Mouse (Mus musculus) kidney, embryonic 14.5 days (tissue): Measurements from ENCODE around the gene Nck2. TPM values are rescaled to one million over a fixed set of nuclear protein-coding genes. Genes with fewer than 3 reads are reported as not detected.
A peak's percentile ranks its signal among the peaks of the same experiment; 100 is the strongest.
"Not testable (repeated sequence)": the region's sequence is repeated elsewhere in the genome, so short reads cannot be mapped to it uniquely, and the experiment has no call there.

Experiments
- ATAC-seq: fragments of 200-750 bp; cut with Nextera tagmentation; 2 replicates; pipeline ENCODE4 v1.8.0; 2017; ENCODE audit warnings: moderate number of reproducible peaks, mild to moderate bottlenecking, moderate TSS enrichment, moderate library complexity; ENCODE audit not compliant: low FRiP score, low TSS enrichment
- H3K27ac ChIP-seq: fragments of 300-500 bp; sonication (generic); 2 replicates; pipeline ENCODE4 v1.5.1; 2014; ENCODE audit warnings: low read depth, mild to moderate bottlenecking, low read length, moderate library complexity, mixed read lengths
- H3K27me3 ChIP-seq: fragments of 300-500 bp; sonication (generic); 2 replicates; pipeline ENCODE4 v1.6.1; 2014; ENCODE audit warnings: mild to moderate bottlenecking, low read length; ENCODE audit not compliant: control insufficient read depth, insufficient read depth
- H3K36me3 ChIP-seq: fragments of 300-500 bp; sonication (generic); 2 replicates; pipeline ENCODE4 v1.6.1; 2014; ENCODE audit warnings: low read length, mixed read lengths; ENCODE audit not compliant: control insufficient read depth, insufficient read depth
- H3K4me1 ChIP-seq: fragments of 300-500 bp; sonication (generic); 2 replicates; pipeline ENCODE4 v1.6.1; 2014; ENCODE audit warnings: low read length, mixed read lengths; ENCODE audit not compliant: control insufficient read depth, insufficient read depth
- H3K4me2 ChIP-seq: fragments of 300-500 bp; sonication (generic); replicated peaks from 2 replicates; pipeline ENCODE4 v1.6.1; 2014; ENCODE audit warnings: low read depth, mild to moderate bottlenecking, low read length
- H3K4me3 ChIP-seq: fragments of 300-500 bp; sonication (generic); 2 replicates; pipeline ENCODE4 v1.5.1; 2014; ENCODE audit warnings: mild to moderate bottlenecking, low read length
- H3K9ac ChIP-seq: fragments of 300-500 bp; sonication (generic); 2 replicates; pipeline ENCODE4 v1.6.1; 2014; ENCODE audit warnings: low read depth, mild to moderate bottlenecking, low read length, moderate library complexity
- H3K9me3 ChIP-seq: fragments of 300-500 bp; sonication (generic); 2 replicates; pipeline ENCODE4 v1.6.1; 2016; ENCODE audit warnings: low read length; ENCODE audit not compliant: control insufficient read depth
- WGBS: fragments of 180-500 bp; shearing (Covaris S2); extraction: QIAGEN DNeasy Blood & Tissue Kit; methylation state at CpG from one replicate; pipeline ENCODE4 v1.1.7; 2014; 5-methylcytosine and 5-hydroxymethylcytosine counted together
- polyA plus RNA-seq: library from polyadenylated mRNA; unstranded; fragments of >200 nt; fragmentation: Nextera tagmentation; extraction: Ambion mirVana; gene quantifications from 2 replicates; pipeline ENCODE4 v1.2.1, GENCODE M21; 2014

Nck2 gene
- polyA plus RNA-seq, 1 experiment from 2014 or later: 54.0 TPM

DNA sequence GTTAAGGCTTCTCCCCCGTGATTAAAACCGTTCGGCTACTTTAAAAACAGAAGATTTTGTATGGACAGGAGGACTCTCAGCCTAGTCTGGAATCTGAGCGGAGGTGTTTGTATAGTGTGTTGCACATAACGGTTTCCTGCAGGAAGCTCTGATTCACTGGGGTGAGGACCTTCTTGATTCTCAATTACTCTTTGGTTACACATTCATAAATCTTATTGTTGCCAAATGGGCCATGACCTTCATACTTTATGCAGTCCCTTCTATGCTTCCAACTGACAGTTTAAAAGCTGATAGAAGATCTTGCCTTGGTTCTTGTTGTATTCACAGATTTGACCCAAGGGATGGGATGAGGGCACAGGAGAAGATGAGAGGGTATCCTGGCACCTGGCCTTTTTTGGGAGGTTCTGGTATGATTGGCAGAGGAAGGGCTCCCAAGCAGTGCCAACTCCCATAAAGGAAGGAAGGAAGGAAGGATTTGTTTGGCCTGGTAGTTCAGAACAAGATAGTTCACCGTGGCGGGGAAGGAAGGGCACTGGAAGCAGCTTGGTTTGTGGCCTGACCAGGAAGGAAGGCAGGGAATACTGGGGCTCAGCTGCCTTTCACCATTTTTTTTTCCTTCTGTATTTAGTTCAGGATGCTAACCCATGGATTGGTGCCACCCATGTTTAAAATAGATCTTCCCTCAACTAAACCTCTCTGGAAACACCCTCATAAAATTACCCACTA lies 86.1 kb downstream of the Nck2 start:
- Histone ChIP-seq H3K4me1 (peaks cover 21% of the 10 kb centered on the region), H3K9me3 (no peaks in the 10 kb centered on the region), H3K9ac (no peak overlapping the region), H3K4me2 (no peak overlapping the region), H3K4me3 (no peak overlapping the region), H3K36me3 (peaks cover 7% of the 10 kb centered on the region), H3K27ac (no peak overlapping the region), H3K27me3 (no peaks in the 10 kb centered on the region)
- 27% methylated on average over 7 of the region's 7 CpGs for WGBS
- ATAC-seq: peak; percentile 74

DNA sequence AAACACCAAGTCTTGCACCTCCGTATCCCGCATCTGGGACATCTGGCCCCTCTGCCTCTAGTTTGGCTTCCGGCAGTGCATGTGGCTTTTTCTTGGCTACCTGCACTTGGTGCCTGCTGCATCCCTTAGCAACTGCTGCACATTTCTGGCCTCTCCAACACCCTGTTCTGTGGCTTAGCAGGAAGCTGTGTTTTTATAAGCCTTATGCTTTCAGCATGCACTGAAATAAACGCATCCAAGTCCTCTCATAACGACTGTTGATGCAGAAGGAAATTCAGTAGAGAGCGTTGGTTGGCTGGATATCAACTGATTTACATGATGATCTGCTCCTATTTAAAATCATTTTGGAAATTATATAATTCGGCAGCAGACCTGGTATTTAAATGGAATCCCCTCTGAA lies 86.9 kb downstream of the Nck2 start:
- peaks cover 21% of the 10 kb centered on the region for H3K4me1 ChIP-seq
- no peak overlapping the region for H3K4me3 ChIP-seq
- no peaks in the 10 kb centered on the region for H3K27me3 ChIP-seq
- peaks cover 12% of the 10 kb centered on the region for H3K36me3 ChIP-seq
- no peak overlapping the region for H3K4me2 ChIP-seq
- no peak for ATAC-seq
- no peaks in the 10 kb centered on the region for H3K9me3 ChIP-seq
- H3K9ac ChIP-seq: no peak overlapping the region
- H3K27ac ChIP-seq: no peak overlapping the region
- WGBS: 81% methylated on average over 7 of the region's 7 CpGs

- peaks cover 12% of the 10 kb centered on the region for H3K36me3 ChIP-seq
- H3K27ac ChIP-seq: no peak overlapping the region
- no peaks in the 10 kb centered on the region for H3K27me3 ChIP-seq
- WGBS: 36% methylated on average over 4 of the region's 4 CpGs
- H3K4me2 ChIP-seq: no peak overlapping the region
- no peaks in the 10 kb centered on the region for H3K9me3 ChIP-seq
- no peak overlapping the region for H3K4me3 ChIP-seq
- ATAC-seq: peak; percentile 36; the same call in 1 of the 2 replicates
- peaks cover 21% of the 10 kb centered on the region for H3K4me1 ChIP-seq
- H3K9ac ChIP-seq: no peak overlapping the region
Measured at GRCm38 (mm10) chr1:43532279-43532678, 87.9 kb downstream of the Nck2 start.

DNA sequence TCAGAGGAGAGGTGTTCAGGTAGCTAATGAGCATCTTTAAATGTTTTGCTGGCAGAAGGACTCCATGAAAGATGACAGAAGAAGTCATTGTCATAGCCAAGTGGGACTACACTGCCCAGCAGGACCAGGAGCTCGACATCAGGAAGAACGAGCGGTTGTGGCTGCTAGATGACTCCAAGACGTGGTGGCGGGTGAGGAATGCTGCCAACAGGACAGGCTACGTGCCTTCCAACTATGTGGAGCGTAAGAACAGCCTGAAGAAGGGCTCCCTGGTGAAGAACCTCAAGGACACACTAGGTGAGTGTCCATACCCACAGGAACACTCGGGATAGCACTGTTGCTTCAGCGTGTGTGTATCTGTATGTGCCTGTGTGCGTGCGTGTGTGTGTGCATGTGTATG lies 89.1 kb downstream of the Nck2 start:
- ATAC-seq, H3K9me3 ChIP-seq: not testable (repeated sequence)

DNA sequence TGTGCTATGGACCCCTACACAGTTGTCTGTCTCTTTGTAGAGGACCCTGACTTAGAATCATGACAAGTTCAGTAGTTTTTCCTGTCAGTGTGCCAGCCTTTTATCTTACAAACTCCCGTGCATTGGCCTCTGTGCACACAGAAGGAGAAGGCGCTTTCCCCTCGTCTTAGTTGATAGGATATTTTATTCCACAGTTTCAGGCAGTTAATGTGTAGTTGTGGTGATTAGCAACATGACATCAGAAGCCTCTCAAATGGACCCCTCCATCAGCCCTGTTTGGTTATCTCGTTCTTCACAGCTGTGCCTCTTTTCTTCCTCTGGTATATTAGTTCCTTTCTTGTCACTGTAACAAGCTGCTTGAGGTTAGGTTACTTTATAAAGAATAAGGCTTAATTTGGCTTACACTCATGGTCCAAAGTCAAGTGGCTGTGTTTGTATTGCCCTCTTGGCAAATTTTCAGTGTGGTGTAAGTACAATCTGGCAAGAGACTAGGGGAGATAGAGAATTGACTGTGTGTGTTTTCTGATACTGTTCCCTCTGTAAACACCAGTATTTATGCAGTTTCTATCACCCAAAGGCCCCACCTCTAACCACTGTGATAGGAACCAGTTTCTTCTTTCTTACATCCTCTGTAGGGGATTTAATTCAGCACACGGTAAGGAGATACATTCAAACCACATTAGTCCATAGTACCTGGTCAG lies 89.8 kb downstream of the Nck2 start:
- Histone ChIP-seq H3K4me2 (no peak overlapping the region), H3K4me3 (no peak overlapping the region), H3K36me3 (peaks cover 12% of the 10 kb centered on the region), H3K9me3 (no peaks in the 10 kb centered on the region), H3K27ac (no peak overlapping the region), H3K9ac (no peak overlapping the region), H3K27me3 (no peaks in the 10 kb centered on the region), H3K4me1 (peaks cover 21% of the 10 kb centered on the region)
- 83% methylated on average over 5 of the region's 5 CpGs for WGBS
- no peak for ATAC-seq

More for the DNA sequence above, 89.1 kb downstream of the Nck2 start:
- not testable (repeated sequence) for H3K9ac ChIP-seq, H3K4me2 ChIP-seq, H3K27me3 ChIP-seq, H3K4me3 ChIP-seq, H3K27ac ChIP-seq
- 98% methylated on average over 11 of the region's 11 CpGs for WGBS
- peaks cover 21% of the 10 kb centered on the region for H3K4me1 ChIP-seq
- H3K36me3 ChIP-seq: peaks cover 12% of the 10 kb centered on the region

DNA sequence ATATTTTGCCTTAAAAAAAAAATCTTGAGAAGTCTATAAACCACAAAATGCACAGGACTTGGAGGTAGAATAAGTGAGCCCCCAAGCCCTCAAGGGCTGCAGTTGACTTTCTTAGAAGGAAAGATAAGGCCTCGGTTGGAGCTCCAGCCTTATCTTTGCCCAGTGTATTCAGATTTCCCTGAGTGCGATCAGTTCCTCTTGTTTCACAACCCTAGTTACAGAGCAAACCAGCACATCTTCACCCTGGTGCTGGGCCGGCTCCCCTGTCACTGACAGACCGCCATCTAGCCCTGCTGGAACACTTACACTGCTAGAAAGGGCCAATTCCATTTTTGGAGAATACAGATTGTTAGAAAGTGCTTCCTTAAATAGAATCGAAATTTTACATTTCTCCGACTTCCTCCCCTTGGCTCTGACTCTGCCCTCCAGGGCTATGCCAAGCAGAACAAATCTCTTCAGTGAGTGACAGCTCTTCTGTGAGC lies 91.2 kb downstream of the Nck2 start:
- Histone ChIP-seq H3K27me3 (no peaks in the 10 kb centered on the region), H3K9me3 (no peaks in the 10 kb centered on the region), H3K36me3 (peaks cover 12% of the 10 kb centered on the region), H3K4me1 (peaks cover 12% of the 10 kb centered on the region), H3K27ac (no peak overlapping the region), H3K4me2 (no peak overlapping the region), H3K4me3 (no peak overlapping the region), H3K9ac (no peak overlapping the region)
- 89% methylated on average over 6 of the region's 6 CpGs for WGBS
- ATAC-seq: no peak

DNA sequence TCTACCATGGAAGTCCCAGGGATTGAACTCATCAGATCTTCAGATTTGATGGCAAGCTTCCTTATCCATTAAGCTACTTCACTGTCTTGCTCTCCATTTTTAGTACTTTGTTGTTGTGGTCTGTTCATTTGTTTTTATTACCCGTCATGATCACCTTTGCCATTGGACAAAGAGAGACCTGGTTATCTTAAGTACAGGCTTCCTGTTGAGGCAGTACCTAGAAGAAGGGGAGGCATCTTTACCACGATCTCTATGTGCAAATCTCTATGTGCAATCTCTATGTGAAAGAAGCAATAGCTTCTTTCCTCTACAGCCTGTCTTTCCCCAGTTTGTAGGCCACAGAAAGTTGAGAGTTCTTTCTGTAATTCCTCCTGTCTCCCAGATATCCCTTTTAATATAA lies 91.9 kb downstream of the Nck2 start:
- no peak for ATAC-seq

GRCm38 (mm10) chr1:43537021-43537420 lies 92.6 kb downstream of the Nck2 start:
- Histone ChIP-seq H3K27me3 (no peaks in the 10 kb centered on the region), H3K4me2 (no peak overlapping the region), H3K36me3 (peaks cover 12% of the 10 kb centered on the region), H3K4me3 (no peak overlapping the region), H3K27ac (no peak overlapping the region), H3K9me3 (no peaks in the 10 kb centered on the region), H3K4me1 (peaks cover 9% of the 10 kb centered on the region; the same call in 1 of the 2 replicates), H3K9ac (no peak overlapping the region)
- WGBS: 82% methylated on average over 3 of the region's 3 CpGs
- ATAC-seq: no peak

More for the DNA sequence above, 91.9 kb downstream of the Nck2 start:
- no peak overlapping the region for H3K9ac ChIP-seq
- no peak overlapping the region for H3K4me3 ChIP-seq
- H3K4me1 ChIP-seq: peaks cover 10% of the 10 kb centered on the region
- H3K9me3 ChIP-seq: no peaks in the 10 kb centered on the region
- WGBS: 86% methylated on average over 2 of the region's 2 CpGs
- H3K27me3 ChIP-seq: no peaks in the 10 kb centered on the region
- H3K4me2 ChIP-seq: no peak overlapping the region
- H3K36me3 ChIP-seq: peaks cover 12% of the 10 kb centered on the region
- H3K27ac ChIP-seq: no peak overlapping the region

DNA sequence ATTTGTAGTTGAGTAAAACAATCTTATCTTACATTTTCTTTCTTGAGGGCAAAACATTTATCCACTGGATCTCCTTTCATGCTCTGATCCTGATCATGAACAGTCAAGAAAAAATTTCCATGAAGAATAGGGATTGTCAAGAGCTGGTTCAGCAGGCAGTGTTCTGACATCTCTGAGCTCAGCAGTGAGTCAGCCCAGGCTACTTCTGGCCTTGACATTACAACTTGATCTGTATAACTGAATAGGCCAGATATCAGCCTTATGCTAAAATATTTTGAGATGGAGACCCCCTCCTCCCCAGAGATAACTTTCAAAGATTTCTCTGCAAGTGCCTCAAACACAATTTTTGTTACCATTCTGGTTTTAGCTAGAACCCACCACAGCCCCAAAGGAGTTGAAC lies 93.1 kb downstream of the Nck2 start:
- H3K4me2 ChIP-seq: no peak overlapping the region
- no peak overlapping the region for H3K27ac ChIP-seq
- no peaks in the 10 kb centered on the region for H3K9me3 ChIP-seq
- H3K36me3 ChIP-seq: peaks cover 12% of the 10 kb centered on the region
- no peak overlapping the region for H3K4me3 ChIP-seq
- no peak overlapping the region for H3K9ac ChIP-seq
- H3K27me3 ChIP-seq: no peaks in the 10 kb centered on the region
- ATAC-seq: no peak
- 0 out of 2 replicates have a peak, but pooled peaks cover 4% of the 10 kb centered on the region for H3K4me1 ChIP-seq
